Mouse (Mus musculus) forebrain, embryonic 13.5 days (tissue): ENCODE measurements around the gene Mtln. TPM values are rescaled to one million over a fixed set of nuclear protein-coding genes. Genes with fewer than 3 reads are reported as not detected.

Source experiments
- ATAC-seq: fragments of 200-750 bp; cut with Nextera tagmentation; 2 replicates; pipeline ENCODE4 v1.8.0; 2017
- H3K27ac ChIP-seq: fragments of 300-500 bp; sonication (generic); 2 replicates; pipeline ENCODE4 v1.5.1; 2015; ENCODE audit warnings: inconsistent platforms, mild to moderate bottlenecking, moderate library complexity
- H3K27me3 ChIP-seq: fragments of 300-500 bp; sonication (generic); 2 replicates; pipeline ENCODE4 v1.6.1; 2015; ENCODE audit warnings: mild to moderate bottlenecking, inconsistent platforms
- H3K36me3 ChIP-seq: fragments of 300-500 bp; sonication (generic); 2 replicates; pipeline ENCODE4 v1.6.1; 2015; ENCODE audit warnings: mild to moderate bottlenecking, inconsistent platforms; ENCODE audit not compliant: poor library complexity, severe bottlenecking
- H3K4me1 ChIP-seq: fragments of 300-500 bp; sonication (generic); 2 replicates; pipeline ENCODE4 v1.6.1; 2015; ENCODE audit warnings: inconsistent platforms
- H3K4me2 ChIP-seq: fragments of 300-500 bp; sonication (generic); 2 replicates; pipeline ENCODE4 v1.6.1; 2015; ENCODE audit warnings: inconsistent platforms, mild to moderate bottlenecking, moderate library complexity
- H3K4me3 ChIP-seq: fragments of 300-500 bp; sonication (generic); 2 replicates; pipeline ENCODE4 v1.5.1; 2015; ENCODE audit warnings: mild to moderate bottlenecking, inconsistent platforms
- H3K9ac ChIP-seq: fragments of 300-500 bp; sonication (generic); 2 replicates; pipeline ENCODE4 v1.6.1; 2015; ENCODE audit warnings: mild to moderate bottlenecking, inconsistent platforms
- H3K9me3 ChIP-seq: fragments of 300-500 bp; sonication (generic); replicated peaks from 2 replicates; pipeline ENCODE4 v1.6.1; 2016; ENCODE audit warnings: inconsistent platforms
- WGBS: fragments of 180-500 bp; shearing (Covaris S2); methylation state at CpG from one replicate; pipeline ENCODE4 v1.1.7; 2015; 5-methylcytosine and 5-hydroxymethylcytosine counted together
- polyA plus RNA-seq: library from polyadenylated mRNA; unstranded; fragments of >200 nt; fragmentation: Nextera tagmentation; extraction: Ambion mirVana; gene quantifications from 2 replicates; pipeline ENCODE4 v1.2.1, GENCODE M21; 2015

Gene Mtln
- polyA plus RNA-seq, 1 experiment from 2014 or later, result 35.1 TPM

GRCm38 (mm10) chr2:127749376-127749775 lies 42.9 kb downstream of the Mtln start:
- Histone ChIP-seq H3K36me3 (peaks cover 12% of the 10 kb centered on the region), H3K27me3 (no peaks in the 10 kb centered on the region), H3K4me2 (no peak overlapping the region), H3K4me1 (no peaks in the 10 kb centered on the region), H3K27ac (no peak overlapping the region), H3K9me3 (no peaks in the 10 kb centered on the region), H3K9ac (no peak overlapping the region), H3K4me3 (no peak overlapping the region)
- ATAC-seq, result no peak
- WGBS, result 73% methylated on average over 1 of the region's 1 CpGs

- Histone ChIP-seq H3K9ac (no peak overlapping the region), H3K9me3 (no peaks in the 10 kb centered on the region), H3K36me3 (peaks cover 15% of the 10 kb centered on the region), H3K27me3 (no peaks in the 10 kb centered on the region), H3K27ac (no peak overlapping the region), H3K4me1 (no peaks in the 10 kb centered on the region), H3K4me3 (no peak overlapping the region), H3K4me2 (no peak overlapping the region)
- WGBS, result 62% methylated on average over 7 of the region's 7 CpGs
- no peak for ATAC-seq
Measured at GRCm38 (mm10) chr2:127748316-127748715, 44.0 kb downstream of the Mtln start.

- no peaks in the 10 kb centered on the region for H3K27me3 ChIP-seq
- no peak overlapping the region for H3K9ac ChIP-seq
- H3K4me1 ChIP-seq, result no peaks in the 10 kb centered on the region
- no peak overlapping the region for H3K4me2 ChIP-seq
- H3K9me3 ChIP-seq, result no peaks in the 10 kb centered on the region
- H3K27ac ChIP-seq, result no peak overlapping the region
- WGBS, result 80% methylated on average over 3 of the region's 3 CpGs
- H3K4me3 ChIP-seq, result no peak overlapping the region
- H3K36me3 ChIP-seq, result peaks cover 33% of the 10 kb centered on the region
- ATAC-seq, result no peak
Measured at GRCm38 (mm10) chr2:127742637-127743036, 49.7 kb downstream of the Mtln start.

Other genes with a start within 250 kb of the Mtln start
- gene Zfp661, start 205.4 kb downstream of the Mtln start, polyA plus RNA-seq, result 9.4 and 9.7 TPM in 2 replicates
- gene Mrps5, start 205.3 kb downstream of the Mtln start, polyA plus RNA-seq, result 181 and 193 TPM in 2 replicates
- 0.77 and 1.2 TPM in 2 replicates for gene Mal, start 135.8 kb downstream of the Mtln start, polyA plus RNA-seq
- 0.34 and 0.79 TPM in 2 replicates for gene Mall, start 62.6 kb downstream of the Mtln start, polyA plus RNA-seq
- gene Nphp1, start 3.6 kb downstream of the Mtln start, polyA plus RNA-seq, result 25.8 and 26.8 TPM in 2 replicates
- gene Bub1, start 39.4 kb upstream of the Mtln start, polyA plus RNA-seq, result 52.2 and 58.3 TPM in 2 replicates
- not detected in 2 replicates for gene Acoxl, start 46.4 kb upstream of the Mtln start, polyA plus RNA-seq